Mouse (Mus musculus) cerebellum, postnatal 14 days (tissue): Measurements from ENCODE around the gene Insig1.

Experiments used
- DNase-seq, 2 experiments: peaks; one replicate each; pipeline ENCODE4 v3.0.0; 2021; ENCODE audit warnings: mixed read lengths in 2 of 2

Gene Insig1

DNA sequence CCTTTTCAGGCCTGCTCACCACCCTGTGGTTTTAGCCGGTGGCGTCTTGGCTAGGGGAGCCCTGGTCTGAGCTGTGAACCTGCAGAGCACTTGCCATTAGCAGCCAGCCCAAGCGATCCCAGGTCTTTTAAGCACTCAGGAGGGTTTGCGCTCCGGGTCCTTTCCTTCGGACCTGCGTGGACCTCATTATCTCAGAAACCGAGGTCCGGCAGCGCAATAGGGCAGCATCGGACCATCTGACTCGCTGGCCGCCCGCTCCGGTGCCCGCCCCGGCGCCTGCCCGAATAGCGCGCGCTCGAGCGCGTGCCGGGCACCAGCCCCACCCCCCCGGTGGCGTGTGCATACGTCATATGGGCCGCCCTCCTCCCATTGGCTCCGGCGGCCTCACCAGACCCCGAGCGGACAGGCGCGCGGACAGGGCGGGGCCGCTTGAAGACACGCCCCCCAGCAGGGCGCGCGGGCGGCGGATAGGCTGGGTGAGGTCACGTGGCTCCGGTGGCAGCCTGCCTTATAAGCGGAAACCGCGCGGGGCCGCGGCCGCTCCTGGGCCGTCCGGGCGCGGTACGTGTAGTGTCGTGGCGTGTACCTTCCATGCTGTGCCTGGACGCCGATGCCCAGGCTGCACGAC, at the start of gene Insig1:
Gene Insig1 (plus strand): TSS at position 536 of the 628 bp plus-strand sequence.
- DNase-seq = peak; percentile 99 to 100

GRCm38 (mm10) chr5:28023452-28023851, 47.7 kb upstream of the Insig1 start:
- no peak for DNase-seq

- DNase-seq = no peak
Observed at GRCm38 (mm10) chr5:28031577-28032236, 39.5 kb upstream of the Insig1 start.

- DNase-seq = no peak
Observed at GRCm38 (mm10) chr5:28032866-28033265, 38.3 kb upstream of the Insig1 start.

- DNase-seq = no peak
Observed at GRCm38 (mm10) chr5:28033281-28033680, 37.9 kb upstream of the Insig1 start.

- no peak for DNase-seq
Observed at GRCm38 (mm10) chr5:28033826-28034225, 37.3 kb upstream of the Insig1 start.

DNA sequence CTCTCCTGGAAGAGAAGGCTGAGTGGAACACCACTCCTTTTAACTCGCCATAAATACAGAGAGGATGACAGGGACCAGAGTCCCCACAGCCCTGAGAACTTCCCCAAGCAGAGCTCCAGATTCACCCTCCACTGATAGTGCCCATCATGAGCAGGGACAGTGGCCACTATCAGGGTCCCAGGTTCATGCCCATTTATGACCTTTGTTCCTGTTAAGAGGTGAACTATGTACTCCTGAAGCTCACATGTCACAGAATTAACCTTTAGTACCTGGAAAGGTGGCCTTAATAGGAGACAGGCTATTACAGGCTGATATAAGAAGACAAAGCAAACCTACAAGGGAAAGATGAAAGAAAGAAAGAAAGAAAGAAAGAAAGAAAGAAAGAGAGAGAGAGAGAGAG, 35.2 kb upstream of the Insig1 start:
- no peak for DNase-seq

DNA sequence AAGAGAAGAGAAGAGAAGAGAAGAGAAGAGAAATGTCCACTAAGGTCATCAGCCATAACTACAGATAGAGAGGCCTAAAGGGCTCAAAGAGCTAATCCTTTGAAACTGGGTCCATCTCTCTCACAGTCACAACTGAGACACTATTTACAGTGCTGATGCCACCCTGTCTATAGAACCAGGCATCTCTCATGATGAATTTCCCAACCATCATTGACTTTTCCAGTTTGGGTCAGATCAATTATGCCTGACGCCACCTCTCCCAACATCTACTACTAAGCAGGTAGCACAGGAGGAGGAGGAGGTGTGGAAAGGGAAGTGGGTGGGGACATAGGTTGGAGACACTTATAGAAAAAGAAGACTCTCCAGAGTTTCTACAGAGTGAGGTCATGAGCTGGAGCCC, 34.6 kb upstream of the Insig1 start:
- DNase-seq = no peak

DNA sequence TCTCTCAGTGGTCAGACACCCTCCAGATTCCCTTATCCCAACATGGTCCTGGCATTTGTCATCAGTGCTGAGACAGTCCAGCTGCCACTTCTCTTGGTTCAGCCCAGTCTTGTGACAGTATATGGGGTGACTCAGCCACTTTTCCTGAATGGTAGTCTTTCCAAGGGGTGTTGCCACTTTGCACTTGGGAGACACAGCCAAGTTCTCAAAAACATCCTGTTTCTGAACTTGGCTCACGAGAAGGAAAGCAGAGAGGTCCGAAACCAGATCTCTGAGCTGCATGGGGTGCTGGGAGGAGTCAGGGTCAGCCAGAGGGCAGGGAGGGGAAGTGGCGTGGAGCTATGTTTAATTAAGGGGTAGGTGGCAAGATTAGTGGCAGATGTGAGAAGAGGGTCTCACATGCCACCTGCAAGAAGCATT, 34.0 kb upstream of the Insig1 start:
- DNase-seq = no peak

DNA sequence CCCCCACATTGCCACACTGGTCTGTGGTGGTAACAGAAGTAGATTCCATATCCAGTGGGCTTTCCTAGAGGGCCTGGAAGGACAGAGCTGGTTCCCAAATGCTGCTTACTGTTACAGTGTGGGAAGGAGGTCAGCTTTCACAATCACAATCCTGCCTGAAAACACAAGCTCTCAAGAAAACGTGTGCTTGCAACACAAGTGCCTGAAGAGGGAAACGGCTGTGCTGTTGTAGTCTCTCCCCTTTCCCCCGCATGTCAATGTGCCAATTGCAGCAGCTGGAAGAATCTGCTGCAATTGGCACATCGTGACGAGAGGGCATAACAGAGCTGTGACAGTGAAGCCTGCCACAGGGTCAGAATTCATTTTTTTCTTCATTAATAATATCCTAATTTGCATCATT, 33.5 kb upstream of the Insig1 start:
- DNase-seq = no peak

- peak; percentile 38 to 51 for DNase-seq
Observed at GRCm38 (mm10) chr5:28038115-28038514, 33.0 kb upstream of the Insig1 start.

- DNase-seq = no peak
Observed at GRCm38 (mm10) chr5:28039746-28040655, 31.2 kb upstream of the Insig1 start.

- no peak for DNase-seq
Observed at GRCm38 (mm10) chr5:28040726-28041125, 30.4 kb upstream of the Insig1 start.

GRCm38 (mm10) chr5:28042021-28042420, 29.1 kb upstream of the Insig1 start:
- DNase-seq = no peak

DNA sequence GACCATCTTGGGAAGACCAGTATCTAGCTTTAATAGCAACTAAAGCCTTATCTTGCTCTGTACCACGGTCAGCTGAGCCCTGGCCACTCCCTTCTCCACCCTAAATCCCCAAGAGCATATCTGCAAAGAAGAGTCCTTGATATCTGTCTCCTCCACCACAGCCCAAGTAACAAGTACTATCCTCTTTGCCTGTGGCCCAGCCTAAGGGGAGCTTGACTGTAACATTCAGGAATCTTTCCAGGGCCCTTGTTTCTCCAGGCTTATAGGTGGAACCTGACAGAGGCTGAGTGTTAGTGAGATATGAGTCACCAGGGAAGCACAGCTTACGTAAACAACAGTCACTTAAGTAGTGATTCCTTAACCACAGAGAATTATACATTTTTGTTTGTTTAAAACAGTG, 28.4 kb upstream of the Insig1 start:
- no peak for DNase-seq

- no peak for DNase-seq
Observed at GRCm38 (mm10) chr5:28043386-28043785, 27.8 kb upstream of the Insig1 start.

GRCm38 (mm10) chr5:28046966-28047365, 24.2 kb upstream of the Insig1 start:
- no peak for DNase-seq

GRCm38 (mm10) chr5:28047961-28048360, 23.2 kb upstream of the Insig1 start:
- DNase-seq = no peak

- no peak for DNase-seq
Observed at GRCm38 (mm10) chr5:28055450-28055849, 15.7 kb upstream of the Insig1 start.

DNA sequence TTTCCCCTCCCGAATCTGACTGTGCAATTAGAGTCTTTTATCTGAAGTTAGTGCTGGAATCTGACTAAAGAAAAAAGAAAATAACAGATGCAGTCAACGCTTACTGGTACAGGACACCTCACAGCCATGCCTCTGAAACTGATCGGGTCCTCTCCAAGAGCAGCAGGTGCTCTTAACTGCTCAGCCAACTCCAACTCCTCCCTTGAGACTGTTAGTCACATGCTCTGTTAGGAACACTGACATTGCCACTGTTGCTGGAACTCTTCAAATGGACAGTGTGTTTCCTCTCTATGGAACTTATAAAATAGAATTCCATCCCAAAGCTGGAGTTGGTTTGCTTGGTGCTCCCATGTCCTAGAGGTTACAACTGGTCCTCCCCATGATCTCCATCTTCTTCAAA, 14.3 kb upstream of the Insig1 start:
- DNase-seq = no peak

DNA sequence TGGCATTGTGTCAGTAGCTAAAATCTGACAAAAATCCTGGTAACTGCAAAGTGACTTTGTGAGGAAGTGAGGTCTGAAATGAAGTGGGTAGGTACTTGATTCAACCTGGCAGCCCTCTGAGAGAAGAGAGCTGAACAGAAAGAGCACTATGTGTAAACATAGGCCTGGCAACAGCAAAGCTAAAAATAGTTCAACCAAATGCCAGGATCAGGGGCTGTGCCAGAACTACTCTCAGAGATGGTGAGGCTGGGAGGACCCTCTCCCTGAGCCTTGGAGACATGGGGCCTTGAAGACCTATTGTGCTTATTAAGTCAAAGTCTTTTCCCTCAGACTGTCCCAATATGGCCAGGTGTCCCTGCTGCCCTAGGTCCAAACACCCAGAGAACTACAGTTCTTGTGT, 10.7 kb upstream of the Insig1 start:
- peak; percentile 75 to 76 for DNase-seq

DNA sequence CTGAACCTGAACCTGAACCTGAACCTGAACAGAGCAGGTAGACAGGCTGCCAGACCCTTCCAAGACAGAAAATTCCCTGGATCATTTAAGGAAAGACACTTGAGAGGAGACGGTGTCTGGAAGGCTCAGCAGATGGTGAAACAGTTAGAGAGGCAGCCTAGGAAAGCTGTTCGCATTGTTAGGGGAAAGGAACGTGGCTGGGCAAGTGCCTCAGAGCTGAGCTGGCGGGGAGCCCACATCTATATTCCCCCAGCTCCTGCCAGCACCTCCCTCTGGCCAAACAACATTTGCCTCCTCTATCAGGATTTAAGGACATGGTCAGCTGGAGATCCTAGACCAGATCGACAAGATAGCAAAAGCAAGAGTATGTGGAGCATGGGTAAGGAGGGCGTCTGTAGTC, 10.2 kb upstream of the Insig1 start:
- DNase-seq = peak; percentile 65 to 67

DNA sequence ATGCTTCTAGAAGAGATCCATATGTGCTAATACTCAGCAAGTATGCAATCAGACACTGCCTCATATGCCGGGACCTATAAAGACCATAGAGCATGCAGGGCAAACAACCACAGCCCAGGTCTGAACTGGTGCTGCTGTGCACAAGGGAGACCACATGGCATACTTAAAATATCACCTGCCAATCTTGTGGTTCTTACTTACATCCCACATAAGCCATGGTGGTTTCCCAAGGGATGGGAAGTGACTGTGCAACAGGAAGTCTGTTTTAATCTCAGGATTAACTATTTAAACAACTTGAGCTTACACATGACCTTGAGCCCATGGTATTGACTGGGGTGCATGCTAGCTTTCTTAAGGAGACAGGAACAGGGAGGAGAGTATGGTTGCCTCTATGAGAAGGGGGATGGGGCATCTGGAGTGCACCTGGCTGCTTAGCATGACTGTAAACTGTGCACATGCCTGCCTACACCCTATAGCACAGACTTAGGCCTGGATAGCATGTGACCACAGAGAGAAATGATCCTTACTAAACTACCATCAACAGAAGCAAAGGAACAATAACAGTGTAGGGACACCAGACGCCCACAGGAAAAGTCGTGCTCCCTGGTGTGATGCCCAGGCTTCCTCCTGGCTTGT, 7.1 kb upstream of the Insig1 start:
- DNase-seq = no peak
